ENCODE assay signal across 10 mouse cellular contexts in the genomic region with DNA sequence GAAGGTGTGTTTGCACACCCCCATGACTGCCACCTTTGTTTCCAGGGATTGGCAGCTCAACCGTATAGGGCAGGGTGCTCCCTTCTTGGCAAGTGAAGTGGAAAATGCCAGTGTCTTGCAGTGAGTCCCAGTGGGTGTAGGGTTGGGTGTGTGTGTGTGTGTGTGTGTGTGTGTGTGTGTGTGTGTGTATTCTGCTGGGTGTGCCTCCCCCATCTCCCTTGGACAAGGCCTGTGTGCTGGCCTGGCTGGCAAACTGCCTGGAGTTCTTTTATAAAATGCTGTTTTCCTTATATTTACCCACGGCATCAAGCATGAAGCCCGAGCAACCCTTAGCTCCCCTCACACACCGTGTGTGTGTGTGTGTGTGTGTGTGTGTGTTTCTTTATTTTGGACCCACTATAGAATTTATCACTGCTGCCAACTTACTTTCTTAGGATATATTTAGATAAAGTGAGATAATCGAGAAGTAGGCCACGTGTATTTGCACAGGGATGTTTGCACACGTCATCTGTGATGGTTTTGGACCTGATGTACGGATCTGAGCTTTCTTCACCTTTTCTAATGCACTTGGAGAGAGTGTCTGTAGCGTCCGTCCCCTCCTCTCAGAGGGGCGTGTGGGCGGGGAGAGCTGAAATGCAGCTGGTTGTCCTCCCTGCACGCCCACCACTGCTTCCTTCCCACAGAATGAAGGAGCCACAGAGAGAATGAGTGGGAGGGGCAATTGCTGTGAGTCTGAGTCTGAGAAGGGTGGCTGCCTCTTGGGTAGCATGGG.
A peak's percentile ranks its signal among the peaks of the same experiment; 100 is the strongest.
DNase-seq lines count a peak whose midpoint lies in the region; ATAC-seq lines count a peak whose summit lies in the region.
"Had no signal": no experiment of that assay in that cellular context is flagged by ENCODE, and none has a peak within 500 bp of the region (broad histone marks: within the 10 kb centered on the region; RNA-seq: fewer than 3 reads in every experiment).

No protein-coding gene starts in this region.

- no peak overlapping the region for H3K4me2 ChIP-seq in heart, embryonic 14.5 days (ENCODE audit: low read length)
- H3K4me2 ChIP-seq in heart, embryonic 12.5 days: no peak overlapping the region
- no peak overlapping the region for H3K4me2 ChIP-seq in midbrain, embryonic 13.5 days (replicated peaks)
- no peak overlapping the region for H3K4me2 ChIP-seq in midbrain, embryonic 15.5 days
- H3K4me2 ChIP-seq: embryonic facial prominence, embryonic 12.5 days had no signal

- H3K9ac ChIP-seq in heart, embryonic 14.5 days (ENCODE audit: low read length): no peak overlapping the region
- H3K9ac ChIP-seq in heart, embryonic 12.5 days: no peak overlapping the region
- 0 out of 2 replicates have a peak overlapping the region, but pooled peaks have one; percentile 0 for H3K9ac ChIP-seq in midbrain, embryonic 13.5 days (replicated peaks)
- H3K9ac ChIP-seq in midbrain, embryonic 15.5 days: no peak overlapping the region
- H3K9ac ChIP-seq: embryonic facial prominence, embryonic 12.5 days had no signal

- no peaks in the 10 kb centered on the region for H3K36me3 ChIP-seq in heart, embryonic 14.5 days (ENCODE audit: control insufficient read depth, insufficient read depth, low read length)
- no peaks in the 10 kb centered on the region for H3K36me3 ChIP-seq in heart, embryonic 12.5 days
- H3K36me3 ChIP-seq in midbrain, embryonic 13.5 days: no peaks in the 10 kb centered on the region
- no peaks in the 10 kb centered on the region for H3K36me3 ChIP-seq in midbrain, embryonic 15.5 days (replicated peaks)
- H3K36me3 ChIP-seq: embryonic facial prominence, embryonic 12.5 days had no signal

- no peak overlapping the region for H3K4me3 ChIP-seq in heart, embryonic 14.5 days (ENCODE audit: control insufficient read depth in 1 of 2, insufficient read depth in 1 of 2, low read depth in 1 of 2, low read length in 2 of 2)
- no peak overlapping the region for H3K4me3 ChIP-seq in heart, embryonic 12.5 days
- H3K4me3 ChIP-seq in midbrain, embryonic 13.5 days (replicated peaks): no peak overlapping the region
- no peak overlapping the region for H3K4me3 ChIP-seq in midbrain, embryonic 15.5 days
- H3K4me3 ChIP-seq: embryonic facial prominence, embryonic 12.5 days; megakaryocyte, embryonic 14.5 days had no signal

- WGBS in heart, embryonic 14.5 days: 41% methylated on average over 13 of the region's 13 CpGs
- WGBS in heart, embryonic 12.5 days: 46% methylated on average over 13 of the region's 13 CpGs
- WGBS in midbrain, embryonic 13.5 days: 54% methylated on average over 13 of the region's 13 CpGs
- 45% methylated on average over 13 of the region's 13 CpGs for WGBS in midbrain, embryonic 15.5 days

- H3K27ac ChIP-seq in heart, embryonic 14.5 days (replicated peaks in 1 of 2; ENCODE audit: control insufficient read depth in 1 of 2, insufficient read depth in 1 of 2, low read depth in 2 of 2, low read length in 2 of 2): no peak overlapping the region
- no peak overlapping the region for H3K27ac ChIP-seq in heart, embryonic 12.5 days (ENCODE audit: poor library complexity, severe bottlenecking)
- H3K27ac ChIP-seq in midbrain, embryonic 13.5 days: peak overlapping the region; percentile 21; the same call in 1 of the 2 replicates
- no peak overlapping the region for H3K27ac ChIP-seq in midbrain, embryonic 15.5 days

- no peaks in the 10 kb centered on the region for H3K27me3 ChIP-seq in heart, embryonic 14.5 days (ENCODE audit: control insufficient read depth, insufficient read depth, low read length)
- no peaks in the 10 kb centered on the region for H3K27me3 ChIP-seq in heart, embryonic 12.5 days (replicated peaks)
- H3K27me3 ChIP-seq in midbrain, embryonic 13.5 days: no peaks in the 10 kb centered on the region
- H3K27me3 ChIP-seq in midbrain, embryonic 15.5 days (replicated peaks): no peaks in the 10 kb centered on the region
- H3K27me3 ChIP-seq: embryonic facial prominence, embryonic 12.5 days; megakaryocyte, embryonic 14.5 days had no signal

- peak; percentile 28; the same call in 1 of the 2 replicates for ATAC-seq in heart, embryonic 14.5 days (ENCODE audit: insufficient number of reproducible peaks, insufficient read depth, low FRiP score, low read depth)
- no peak for ATAC-seq in heart, embryonic 12.5 days (ENCODE audit: insufficient number of reproducible peaks, low FRiP score)
- ATAC-seq in midbrain, embryonic 13.5 days: peak; percentile 37; the same call in 1 of the 2 replicates
- ATAC-seq in midbrain, embryonic 15.5 days (replicated peaks): no peak

- H3K9me3 ChIP-seq in heart, embryonic 14.5 days (ENCODE audit: control insufficient read depth, low read length): no peaks in the 10 kb centered on the region
- H3K9me3 ChIP-seq in heart, embryonic 12.5 days (replicated peaks): no peaks in the 10 kb centered on the region
- no peaks in the 10 kb centered on the region for H3K9me3 ChIP-seq in midbrain, embryonic 13.5 days
- H3K9me3 ChIP-seq in midbrain, embryonic 15.5 days: no peaks in the 10 kb centered on the region
- H3K9me3 ChIP-seq: embryonic facial prominence, embryonic 12.5 days; megakaryocyte, embryonic 14.5 days had no signal

- peak; percentile 38 for DNase-seq in kidney, postnatal 14 days
- DNase-seq in right cerebral cortex, postnatal 25 days: peak; percentile 59
- no peak for DNase-seq in cerebellum, postnatal 36 days
- DNase-seq in gastrocnemius, postnatal 10 days: no peak

- H3K4me1 ChIP-seq in heart, embryonic 14.5 days (ENCODE audit: control insufficient read depth in 2 of 2, insufficient read depth in 2 of 2, low read length in 2 of 2): peaks cover 20 to 38% of the 10 kb centered on the region in 2 experiments
- H3K4me1 ChIP-seq in heart, embryonic 12.5 days (replicated peaks): peaks cover 75% of the 10 kb centered on the region
- peaks cover 99% of the 10 kb centered on the region for H3K4me1 ChIP-seq in midbrain, embryonic 13.5 days (replicated peaks)
- H3K4me1 ChIP-seq in midbrain, embryonic 15.5 days: peaks cover 76% of the 10 kb centered on the region

Comparison
In these comparisons a context has a peak if more than half of its experiments do, and no peak if none do; other contexts are left out.
1. ATAC-seq: peak in heart, embryonic 14.5 days (single experiment) and midbrain, embryonic 13.5 days (single experiment); none in heart, embryonic 12.5 days (single experiment) and midbrain, embryonic 15.5 days (single experiment).
2. DNase-seq: peak in kidney, postnatal 14 days (single experiment) and right cerebral cortex, postnatal 25 days (single experiment); none in cerebellum, postnatal 36 days (0 of 2) and gastrocnemius, postnatal 10 days (single experiment).